In genomic region chr7:118119142-118119541, GRCm38 (mm10) we compare ENCODE assay signal across 11 mouse cellular contexts. TPM values are rescaled to one million over a fixed set of nuclear protein-coding genes. Genes with fewer than 3 reads are reported as not detected.
DNase-seq lines count a peak whose midpoint lies in the region; ATAC-seq and TF ChIP-seq lines count a peak whose summit lies in the region.
"Had no signal": no experiment of that assay in that cellular context is flagged by ENCODE, and none has a peak within 500 bp of the region (broad histone marks: within the 10 kb centered on the region; RNA-seq: fewer than 3 reads in every experiment).

No protein-coding gene starts in this region.

- WGBS in kidney, adult 2 months = 35% methylated on average over 2 of the region's 2 CpGs
- WGBS in lung, embryonic 16.5 days = 45% methylated on average over 2 of the region's 2 CpGs

- H3K4me1 ChIP-seq in kidney, adult 2 months (ENCODE audit: control insufficient read depth, insufficient read depth, low read length) = peaks cover 30% of the 10 kb centered on the region
- peaks cover 23% of the 10 kb centered on the region for H3K4me1 ChIP-seq in lung, embryonic 16.5 days (replicated peaks; ENCODE audit: control insufficient read depth, insufficient read depth, low read length)

- no peaks in the 10 kb centered on the region for H3K27me3 ChIP-seq in C2C12 (ENCODE audit: control insufficient read depth, insufficient read depth, insufficient read length)
- H3K27me3 ChIP-seq in kidney, adult 2 months (replicated peaks; ENCODE audit: control insufficient read depth, insufficient read depth, low read length) = no peaks in the 10 kb centered on the region
- no peaks in the 10 kb centered on the region for H3K27me3 ChIP-seq in lung, embryonic 16.5 days (ENCODE audit: control insufficient read depth, insufficient read depth, low read depth, low read length)
- H3K27me3 ChIP-seq: midbrain, embryonic 12.5 days; neural tube, embryonic 13.5 days had no signal

- TF ChIP-seq CTCF in C2C12 (IDR thresholded peaks at IDR 0.05; ENCODE audit: control insufficient read depth, insufficient read depth, insufficient read length) = no peak
- no peak for TF ChIP-seq CTCF in kidney, adult 2 months (conservative IDR thresholded peaks at IDR 0.05; ENCODE audit: insufficient read depth, insufficient read length, low read depth, low read length)

- peaks cover 46% of the 10 kb centered on the region for H3K79me2 ChIP-seq in C2C12 (ENCODE audit: control insufficient read depth, insufficient read depth)

- ATAC-seq in lung, embryonic 16.5 days (ENCODE audit: low read depth) = peak; percentile 53

- H3K9ac ChIP-seq in lung, embryonic 16.5 days (ENCODE audit: low read length) = peak overlapping the region; percentile 34; the same call in 1 of the 2 replicates
- H3K9ac ChIP-seq: midbrain, embryonic 12.5 days; neural tube, embryonic 13.5 days had no signal

- no peak overlapping the region for H3K4me2 ChIP-seq in lung, embryonic 16.5 days (ENCODE audit: low read depth, low read length)
- H3K4me2 ChIP-seq: midbrain, embryonic 12.5 days; neural tube, embryonic 13.5 days had no signal

- peak; percentile 45 for DNase-seq in adrenal gland, adult 8-10 months
- DNase-seq in adrenal gland, postnatal 25 days = no peak
- DNase-seq in kidney, adult 2 months = peak; percentile 85
- DNase-seq in cerebellum, postnatal 10 days = no peak
- DNase-seq in c-Kit-positive CD71-positive TER-119-positive erythroid progenitor cells, embryonic 14.5 days (ENCODE audit: low spot score) = no peak
- no peak for DNase-seq in T-cell, adult 2 months (ENCODE audit: low spot score)
- DNase-seq: cerebellum, postnatal 36 days had no signal

- no peak for TF ChIP-seq POLR2A in kidney, adult 2 months (IDR thresholded peaks at IDR 0.05; ENCODE audit: low read depth, low read length)

- no peaks in the 10 kb centered on the region for H3K9me3 ChIP-seq in lung, embryonic 16.5 days (ENCODE audit: control insufficient read depth, low read length)
- H3K9me3 ChIP-seq: midbrain, embryonic 12.5 days; neural tube, embryonic 13.5 days had no signal

- H3K27ac ChIP-seq in kidney, adult 2 months (ENCODE audit: insufficient read depth, low read depth, low read length) = peak overlapping the region; percentile 96
- H3K27ac ChIP-seq in lung, embryonic 16.5 days (ENCODE audit: low read length) = peak overlapping the region; percentile 95
- H3K27ac ChIP-seq: midbrain, embryonic 12.5 days; neural tube, embryonic 13.5 days had no signal

- H3K4me3 ChIP-seq in C2C12 (ENCODE audit: insufficient read depth, poor library complexity, severe bottlenecking) = no peak overlapping the region
- H3K4me3 ChIP-seq in kidney, adult 2 months (ENCODE audit: insufficient read depth, low read depth, low read length) = no peak overlapping the region
- H3K4me3 ChIP-seq in lung, embryonic 16.5 days (ENCODE audit: low read length) = no peak overlapping the region
- H3K4me3 ChIP-seq: midbrain, embryonic 12.5 days; neural tube, embryonic 13.5 days had no signal

- H3K79me3 ChIP-seq in C2C12 (ENCODE audit: low read depth) = peaks cover 33% of the 10 kb centered on the region

- peaks cover 58% of the 10 kb centered on the region for H3K36me3 ChIP-seq in C2C12 (ENCODE audit: control insufficient read depth, insufficient read depth)
- H3K36me3 ChIP-seq in kidney, adult 2 months (ENCODE audit: control insufficient read depth, insufficient read depth, low read length) = peaks cover 7% of the 10 kb centered on the region
- H3K36me3 ChIP-seq in lung, embryonic 16.5 days (ENCODE audit: control insufficient read depth, insufficient read depth, low read length) = peaks cover 46% of the 10 kb centered on the region

- H3ac ChIP-seq in C2C12 (ENCODE audit: control insufficient read depth, insufficient read length, low read depth) = no peak overlapping the region

TF ChIP-seq in C2C12, 6 proteins besides CTCF, POLR2A, EP300 and RAD21:
- no peak for TF ChIP-seq FOSL1 (IDR thresholded peaks at IDR 0.05; ENCODE audit: insufficient read depth, low read length, poor library complexity, severe bottlenecking)
- no peak for TF ChIP-seq MYOD1 (IDR thresholded peaks at IDR 0.05; ENCODE audit: control insufficient read depth, insufficient read length, low read depth)
- TF ChIP-seq CEBPB (IDR thresholded peaks at IDR 0.05; ENCODE audit: low read depth) = no peak
- no peak for TF ChIP-seq MYOG (IDR thresholded peaks at IDR 0.05; ENCODE audit: control insufficient read depth, extremely low read depth, insufficient read length)
- peak; percentile 28 for TF ChIP-seq USF1 (IDR thresholded peaks at IDR 0.05; ENCODE audit: low read depth)

RNA-seq across cellular contexts. Expression of gene Rps15a, which starts 3.2 kb away (rescaled TPM):
- total RNA-seq in adrenal gland, adult 8-10 months (2022) = 1,000 to 10,000 TPM in 1 of 4 experiments, 100 to 1,000 TPM in 3; 763 to 1,011 (median 933) TPM
- total RNA-seq in adrenal gland, postnatal 25 days (2021) = 707 and 804 TPM in 2 replicates
- polyA plus RNA-seq in C2C12 (2012; fragmentation: generic; extraction: Trizol) = 2,212 TPM
- polyA plus RNA-seq in kidney, adult 2 months (2012; rRNA removed) = 1,038 and 1,225 TPM in 2 replicates
- polyA plus RNA-seq in lung, embryonic 16.5 days (2015; fragmentation: Nextera tagmentation; extraction: Ambion mirVana) = 779 and 791 TPM in 2 replicates

RNA-seq across cellular contexts. Expression of gene Arl6ip1, which starts 10.3 kb away (rescaled TPM):
- total RNA-seq in adrenal gland, adult 8-10 months (2022) = 100 to 1,000 TPM; 178 to 240 (median 198) TPM
- total RNA-seq in adrenal gland, postnatal 25 days (2021) = 152 and 176 TPM in 2 replicates
- polyA plus RNA-seq in C2C12 (2012; fragmentation: generic; extraction: Trizol) = 257 TPM
- polyA plus RNA-seq in kidney, adult 2 months (2012; rRNA removed) = 234 and 344 TPM in 2 replicates
- polyA plus RNA-seq in lung, embryonic 16.5 days (2015; fragmentation: Nextera tagmentation; extraction: Ambion mirVana) = 530 and 633 TPM in 2 replicates

Comparison
In these comparisons a context has a peak if more than half of its experiments do, and no peak if none do; other contexts are left out.
1. DNase-seq: peak in adrenal gland, adult 8-10 months (single experiment) and kidney, adult 2 months (single experiment); none in adrenal gland, postnatal 25 days (single experiment), cerebellum, postnatal 10 days (0 of 2), c-Kit-positive CD71-positive TER-119-positive erythroid progenitor cells, embryonic 14.5 days (single experiment) and T-cell, adult 2 months (single experiment).